ENCODE assay signal across 26 mouse cellular contexts in the genomic region with DNA sequence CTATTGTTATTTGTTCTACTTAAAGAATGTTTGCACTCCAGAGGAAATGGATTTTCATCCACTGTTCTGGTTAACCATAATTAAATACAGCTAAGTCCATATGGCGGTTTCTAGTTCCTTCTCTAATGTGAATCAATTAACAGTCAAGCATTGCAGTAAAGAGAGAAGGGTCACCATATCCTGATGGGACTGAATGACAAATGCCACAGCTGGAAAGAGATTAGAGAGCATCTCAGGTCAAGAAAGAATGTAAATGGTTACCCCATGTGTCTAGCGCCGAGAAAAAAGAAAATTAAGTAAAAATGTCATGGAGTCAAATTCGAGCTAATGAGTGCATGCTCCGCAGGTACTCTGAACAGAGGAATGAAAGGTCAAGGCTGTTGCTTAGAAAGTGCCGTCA.
DNase-seq lines count a peak whose midpoint lies in the region; ATAC-seq and TF ChIP-seq lines count a peak whose summit lies in the region.
"Had no signal": no experiment of that assay in that cellular context is flagged by ENCODE, and none has a peak within 500 bp of the region (broad histone marks: within the 10 kb centered on the region; RNA-seq: fewer than 3 reads in every experiment).

No protein-coding gene starts in this region.

- no peak overlapping the region for H3K27ac ChIP-seq in forebrain, embryonic 15.5 days (replicated peaks)
- no peak overlapping the region for H3K27ac ChIP-seq in forebrain, postnatal 0 days (ENCODE audit: low read depth, low read length)
- H3K27ac ChIP-seq in midbrain, embryonic 15.5 days = no peak overlapping the region
- no peak overlapping the region for H3K27ac ChIP-seq in midbrain, embryonic 10.5 days (replicated peaks)
- no peak overlapping the region for H3K27ac ChIP-seq in midbrain, embryonic 16.5 days (ENCODE audit: low read length)
- H3K27ac ChIP-seq: embryonic facial prominence, embryonic 10.5 days; embryonic facial prominence, embryonic 13.5 days; heart, embryonic 15.5 days; hindbrain, embryonic 10.5 days; hindbrain, embryonic 13.5 days had no signal

- no peaks in the 10 kb centered on the region for H3K36me3 ChIP-seq in forebrain, embryonic 15.5 days
- H3K36me3 ChIP-seq in forebrain, postnatal 0 days (ENCODE audit: insufficient read depth) = no peaks in the 10 kb centered on the region
- H3K36me3 ChIP-seq in midbrain, embryonic 15.5 days (replicated peaks) = no peaks in the 10 kb centered on the region
- H3K36me3 ChIP-seq in midbrain, embryonic 10.5 days = no peaks in the 10 kb centered on the region
- no peaks in the 10 kb centered on the region for H3K36me3 ChIP-seq in midbrain, embryonic 16.5 days (ENCODE audit: control insufficient read depth, insufficient read depth, low read length)
- H3K36me3 ChIP-seq: embryonic facial prominence, embryonic 10.5 days; embryonic facial prominence, embryonic 13.5 days; heart, embryonic 12.5 days; heart, embryonic 15.5 days; hindbrain, embryonic 10.5 days; hindbrain, embryonic 13.5 days had no signal

- DNase-seq in forebrain, postnatal 0 days = no peak
- no peak for DNase-seq in midbrain, embryonic 10.5 days (ENCODE audit: low spot score)
- no peak for DNase-seq in right cerebral cortex, postnatal 10 days (ENCODE audit: low spot score in 2 of 2)
- DNase-seq: adrenal gland, adult 2 months; adrenal gland, postnatal 14 days; cerebellum, adult 11-12 months; cerebellum, adult 8-10 months; cerebellum, postnatal 10 days; cerebellum, postnatal 36 days; embryo, embryonic 11 days; gastrocnemius, postnatal 25 days; heart, adult 18-20 months; heart, postnatal 10 days; heart, postnatal 36 days had no signal

- H3K4me3 ChIP-seq in forebrain, embryonic 15.5 days = no peak overlapping the region
- no peak overlapping the region for H3K4me3 ChIP-seq in forebrain, postnatal 0 days (ENCODE audit: low read depth, low read length)
- no peak overlapping the region for H3K4me3 ChIP-seq in midbrain, embryonic 15.5 days
- H3K4me3 ChIP-seq in midbrain, embryonic 10.5 days = no peak overlapping the region
- no peak overlapping the region for H3K4me3 ChIP-seq in midbrain, embryonic 16.5 days (ENCODE audit: low read depth, low read length)
- H3K4me3 ChIP-seq: embryonic facial prominence, embryonic 10.5 days; embryonic facial prominence, embryonic 13.5 days; erythroblast, embryonic 14.5 days; heart, embryonic 12.5 days; heart, embryonic 15.5 days; hindbrain, embryonic 10.5 days; hindbrain, embryonic 13.5 days had no signal

- no peak overlapping the region for H3K9ac ChIP-seq in forebrain, embryonic 15.5 days (replicated peaks)
- H3K9ac ChIP-seq in forebrain, postnatal 0 days = no peak overlapping the region
- H3K9ac ChIP-seq in midbrain, embryonic 15.5 days = no peak overlapping the region
- H3K9ac ChIP-seq in midbrain, embryonic 16.5 days (ENCODE audit: low read depth, low read length) = no peak overlapping the region
- H3K9ac ChIP-seq: embryonic facial prominence, embryonic 13.5 days; heart, embryonic 12.5 days; heart, embryonic 15.5 days; hindbrain, embryonic 13.5 days had no signal

- no peaks in the 10 kb centered on the region for H3K9me3 ChIP-seq in forebrain, embryonic 15.5 days
- no peaks in the 10 kb centered on the region for H3K9me3 ChIP-seq in forebrain, postnatal 0 days (ENCODE audit: low read length)
- H3K9me3 ChIP-seq in midbrain, embryonic 15.5 days = no peaks in the 10 kb centered on the region
- H3K9me3 ChIP-seq in midbrain, embryonic 10.5 days (replicated peaks) = no peaks in the 10 kb centered on the region
- no peaks in the 10 kb centered on the region for H3K9me3 ChIP-seq in midbrain, embryonic 16.5 days (replicated peaks; ENCODE audit: control insufficient read depth, low read length, poor library complexity, severe bottlenecking)
- H3K9me3 ChIP-seq: embryonic facial prominence, embryonic 10.5 days; embryonic facial prominence, embryonic 13.5 days; heart, embryonic 12.5 days; heart, embryonic 15.5 days; hindbrain, embryonic 10.5 days; hindbrain, embryonic 13.5 days had no signal

- TF ChIP-seq CTCF in forebrain, postnatal 0 days (IDR thresholded peaks at IDR 0.05; ENCODE audit: low read depth) = no peak

- WGBS in forebrain, embryonic 15.5 days = 56% methylated on average over 6 of the region's 6 CpGs
- 54% methylated on average over 6 of the region's 6 CpGs for WGBS in forebrain, postnatal 0 days
- 65% methylated on average over 6 of the region's 6 CpGs for WGBS in midbrain, embryonic 15.5 days
- 79% methylated on average over 6 of the region's 6 CpGs for WGBS in midbrain, embryonic 10.5 days
- 63% methylated on average over 6 of the region's 6 CpGs for WGBS in midbrain, embryonic 16.5 days

- peak; percentile 11; the same call in 1 of the 2 replicates for ATAC-seq in forebrain, embryonic 15.5 days (replicated peaks)
- no peak for ATAC-seq in forebrain, postnatal 0 days
- ATAC-seq in midbrain, embryonic 15.5 days (replicated peaks) = peak; percentile 56; the same call in 1 of the 2 replicates
- ATAC-seq in midbrain, embryonic 16.5 days = peak; percentile 14; the same call in 1 of the 2 replicates
- ATAC-seq: CD4-positive, CD25-positive, alpha-beta regulatory T cell, adult 4 months; hindbrain, embryonic 16.5 days had no signal

- H3K27me3 ChIP-seq in forebrain, embryonic 15.5 days = no peaks in the 10 kb centered on the region
- H3K27me3 ChIP-seq in forebrain, postnatal 0 days (ENCODE audit: insufficient read depth, low read length) = no peaks in the 10 kb centered on the region
- no peaks in the 10 kb centered on the region for H3K27me3 ChIP-seq in midbrain, embryonic 15.5 days (replicated peaks)
- H3K27me3 ChIP-seq in midbrain, embryonic 10.5 days (ENCODE audit: low read depth, poor library complexity, severe bottlenecking) = no peaks in the 10 kb centered on the region
- H3K27me3 ChIP-seq in midbrain, embryonic 16.5 days (ENCODE audit: control insufficient read depth, insufficient read depth, low read depth, low read length) = no peaks in the 10 kb centered on the region
- H3K27me3 ChIP-seq: embryonic facial prominence, embryonic 13.5 days; heart, embryonic 12.5 days; heart, embryonic 15.5 days; hindbrain, embryonic 13.5 days had no signal

- no peaks in the 10 kb centered on the region for H3K4me1 ChIP-seq in forebrain, embryonic 15.5 days
- H3K4me1 ChIP-seq in forebrain, postnatal 0 days (ENCODE audit: insufficient read depth) = no peaks in the 10 kb centered on the region
- H3K4me1 ChIP-seq in midbrain, embryonic 15.5 days = no peaks in the 10 kb centered on the region
- H3K4me1 ChIP-seq in midbrain, embryonic 10.5 days = no peaks in the 10 kb centered on the region
- no peaks in the 10 kb centered on the region for H3K4me1 ChIP-seq in midbrain, embryonic 16.5 days (ENCODE audit: control insufficient read depth, insufficient read depth, low read length)
- H3K4me1 ChIP-seq: embryonic facial prominence, embryonic 10.5 days; embryonic facial prominence, embryonic 13.5 days; heart, embryonic 12.5 days; heart, embryonic 15.5 days; hindbrain, embryonic 10.5 days; hindbrain, embryonic 13.5 days had no signal

- no peak overlapping the region for H3K4me2 ChIP-seq in forebrain, embryonic 15.5 days (replicated peaks)
- H3K4me2 ChIP-seq in forebrain, postnatal 0 days (ENCODE audit: low read depth) = no peak overlapping the region
- H3K4me2 ChIP-seq in midbrain, embryonic 15.5 days = no peak overlapping the region
- H3K4me2 ChIP-seq in midbrain, embryonic 16.5 days (ENCODE audit: low read length) = no peak overlapping the region
- H3K4me2 ChIP-seq: embryonic facial prominence, embryonic 13.5 days; heart, embryonic 12.5 days; heart, embryonic 15.5 days; hindbrain, embryonic 13.5 days had no signal
